Mouse (Mus musculus) testis, adult 2 months (tissue): Measurements from ENCODE around the gene Tbl1x. TPM values are rescaled to one million over a fixed set of nuclear protein-coding genes. Genes with fewer than 3 reads are reported as not detected.

ENCODE experiments used
- H3K27ac ChIP-seq: fragments of 200-500 bp; 2 replicates; pipeline ENCODE4 v1.5.1; 2012; ENCODE audit warnings: low read depth, low read length; ENCODE audit not compliant: control insufficient read depth, insufficient read depth
- H3K27me3 ChIP-seq: fragments of 200-500 bp; 2 replicates; pipeline ENCODE4 v1.6.1; 2012; ENCODE audit warnings: mild to moderate bottlenecking, low read length, moderate library complexity; ENCODE audit not compliant: control insufficient read depth, insufficient read depth
- H3K36me3 ChIP-seq: fragments of 200-500 bp; 2 replicates; pipeline ENCODE4 v1.6.1; 2012; ENCODE audit warnings: mild to moderate bottlenecking, low read length; ENCODE audit not compliant: control insufficient read depth, insufficient read depth
- H3K4me1 ChIP-seq: fragments of 200-500 bp; 2 replicates; pipeline ENCODE4 v1.6.1; 2012; ENCODE audit warnings: low read length; ENCODE audit not compliant: control insufficient read depth, insufficient read depth
- H3K4me3 ChIP-seq: fragments of 200-500 bp; 2 replicates; pipeline ENCODE4 v1.5.1; 2012; ENCODE audit warnings: low read depth, mild to moderate bottlenecking, low read length, moderate library complexity, mixed read lengths; ENCODE audit not compliant: control insufficient read depth
- CTCF ChIP-seq: fragments of 200-500 bp; IDR thresholded peaks from 2 replicates; pipeline ENCODE4 v1.5.1; 2012; ENCODE audit warnings: low read depth, mild to moderate bottlenecking, inconsistent platforms, low read length, moderate library complexity; ENCODE audit not compliant: control insufficient read depth, insufficient read depth, insufficient replicate concordance
- POLR2A ChIP-seq: fragments of 200-500 bp; IDR thresholded peaks from 2 replicates; pipeline ENCODE4 v1.6.1; 2012; ENCODE audit warnings: low read depth, mild to moderate bottlenecking, inconsistent platforms, low read length, moderate library complexity; ENCODE audit not compliant: control insufficient read depth
- polyA plus RNA-seq: library from polyadenylated mRNA; depleted of rRNA; stranded (reverse); fragments of >200 nt; gene quantifications from 2 replicates; pipeline ENCODE4 v1.2.3, GENCODE M21; 2012

The Tbl1x gene
- polyA plus RNA-seq, 1 experiment: 5.1 TPM

DNA sequence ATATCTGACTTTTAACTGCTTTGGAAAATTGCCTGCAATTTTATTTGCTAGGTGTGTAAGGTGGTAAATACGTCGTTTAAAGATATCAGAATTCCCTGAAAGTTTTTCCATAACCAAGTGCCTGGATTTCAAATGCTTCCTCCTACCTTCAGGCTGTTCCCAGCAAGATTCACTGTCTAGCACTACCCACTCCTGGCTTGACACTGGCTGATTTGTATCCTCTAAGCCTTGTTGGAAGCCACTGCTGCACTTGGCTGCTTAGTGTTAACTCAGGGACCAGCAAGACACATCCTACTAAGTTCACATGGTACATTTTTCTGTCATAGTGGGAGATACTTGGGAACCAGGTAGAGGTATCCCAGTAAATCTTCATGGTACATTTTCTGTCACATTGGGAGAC is 52.8 kb downstream of the Tbl1x start:
- H3K27ac ChIP-seq: no peak overlapping the region
- TF ChIP-seq CTCF (no peak), POLR2A (no peak)
- H3K4me3 ChIP-seq: no peak overlapping the region
- no peaks in the 10 kb centered on the region for H3K27me3 ChIP-seq
- H3K36me3 ChIP-seq: no peaks in the 10 kb centered on the region
- H3K4me1 ChIP-seq: no peaks in the 10 kb centered on the region

DNA sequence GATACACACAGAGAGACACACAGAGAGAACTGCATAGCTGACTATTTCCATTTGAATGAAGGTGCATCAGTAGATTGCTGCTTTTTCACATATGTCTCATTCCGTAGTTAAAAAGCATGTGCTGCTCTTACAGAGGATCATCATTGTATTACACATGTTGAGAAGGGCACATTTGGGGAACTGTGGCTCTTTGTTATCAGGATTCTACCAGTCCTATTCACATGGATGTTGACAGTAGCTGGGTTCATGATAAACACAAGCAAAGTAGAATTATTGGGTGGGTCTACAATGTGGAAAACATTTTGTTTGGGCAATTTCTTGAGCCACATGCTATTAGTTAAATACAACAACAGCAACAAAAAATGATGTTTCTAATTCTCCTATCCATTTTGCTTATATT is 55.9 kb downstream of the Tbl1x start:
- H3K36me3 ChIP-seq: no peaks in the 10 kb centered on the region
- TF ChIP-seq POLR2A (no peak), CTCF (no peak)
- H3K4me3 ChIP-seq: no peak overlapping the region
- H3K27me3 ChIP-seq: no peaks in the 10 kb centered on the region
- H3K27ac ChIP-seq: no peak overlapping the region
- H3K4me1 ChIP-seq: no peaks in the 10 kb centered on the region

DNA sequence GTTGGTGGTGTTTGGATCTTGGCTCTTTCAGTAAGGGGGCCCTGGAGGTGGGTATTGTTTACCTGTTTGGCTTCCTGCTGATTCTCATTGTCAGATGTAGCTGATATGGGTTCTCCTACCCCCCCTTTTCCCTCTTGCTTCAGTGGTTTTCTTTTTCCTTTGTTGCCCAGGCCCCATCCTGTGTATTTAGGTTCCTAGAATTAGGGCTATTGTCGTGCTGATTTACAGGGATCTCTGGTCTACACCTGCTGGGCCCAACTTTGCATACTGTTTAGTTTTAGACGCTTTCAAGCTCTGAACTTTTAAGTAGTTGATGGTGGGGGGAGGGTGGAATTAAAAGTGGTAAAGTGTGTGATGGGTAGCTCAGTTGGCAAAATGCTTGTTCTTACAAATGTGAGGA is 57.2 kb downstream of the Tbl1x start:
- no peaks in the 10 kb centered on the region for H3K36me3 ChIP-seq
- TF ChIP-seq POLR2A (no peak), CTCF (no peak)
- no peaks in the 10 kb centered on the region for H3K27me3 ChIP-seq
- no peak overlapping the region for H3K27ac ChIP-seq
- no peaks in the 10 kb centered on the region for H3K4me1 ChIP-seq
- no peak overlapping the region for H3K4me3 ChIP-seq

DNA sequence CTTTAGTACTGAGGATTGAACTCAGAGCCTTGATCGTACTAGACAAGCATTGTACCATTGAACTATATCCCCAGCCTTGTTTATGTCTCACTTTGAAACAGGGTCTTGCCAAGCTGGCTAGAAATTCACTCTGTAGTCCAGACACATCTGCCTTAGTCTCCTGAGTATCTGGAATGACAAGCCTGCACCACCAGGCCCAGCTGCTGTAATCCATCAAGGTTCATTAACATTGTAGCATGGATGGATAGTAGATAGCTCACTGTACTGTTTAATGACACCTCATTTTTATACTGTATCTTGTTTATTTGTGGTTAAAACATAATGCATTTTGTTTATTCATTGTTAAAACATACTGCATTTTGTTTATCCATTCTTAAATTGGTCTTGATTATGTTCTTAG is 62.9 kb downstream of the Tbl1x start:
- Histone ChIP-seq H3K36me3 (no peaks in the 10 kb centered on the region), H3K4me1 (no peaks in the 10 kb centered on the region), H3K27ac (no peak overlapping the region), H3K27me3 (no peaks in the 10 kb centered on the region), H3K4me3 (no peak overlapping the region)
- TF ChIP-seq CTCF: no peak
- TF ChIP-seq POLR2A: no peak

DNA sequence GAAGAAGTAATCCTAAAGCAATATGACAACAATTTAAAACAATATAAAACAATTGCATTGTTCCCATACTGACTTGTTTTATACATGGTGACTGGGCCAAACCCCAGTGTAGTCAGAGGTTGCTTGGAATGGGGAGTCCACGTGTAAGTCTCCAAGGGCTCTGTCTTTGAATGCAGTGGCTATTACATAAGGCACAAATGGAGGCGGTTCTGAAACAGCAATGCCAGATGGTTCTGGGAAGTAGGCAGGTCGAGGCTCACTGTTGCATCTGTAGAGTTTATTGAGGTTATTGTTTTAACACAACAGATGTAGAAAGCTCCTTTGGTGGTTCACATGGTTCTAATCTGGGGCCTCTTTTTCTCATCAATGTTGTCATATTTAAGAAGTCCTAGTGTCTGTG is 66.3 kb downstream of the Tbl1x start:
- Histone ChIP-seq H3K27me3 (no peaks in the 10 kb centered on the region), H3K4me3 (no peak overlapping the region), H3K27ac (no peak overlapping the region), H3K36me3 (no peaks in the 10 kb centered on the region), H3K4me1 (no peaks in the 10 kb centered on the region)
- TF ChIP-seq POLR2A (no peak), CTCF (no peak)

DNA sequence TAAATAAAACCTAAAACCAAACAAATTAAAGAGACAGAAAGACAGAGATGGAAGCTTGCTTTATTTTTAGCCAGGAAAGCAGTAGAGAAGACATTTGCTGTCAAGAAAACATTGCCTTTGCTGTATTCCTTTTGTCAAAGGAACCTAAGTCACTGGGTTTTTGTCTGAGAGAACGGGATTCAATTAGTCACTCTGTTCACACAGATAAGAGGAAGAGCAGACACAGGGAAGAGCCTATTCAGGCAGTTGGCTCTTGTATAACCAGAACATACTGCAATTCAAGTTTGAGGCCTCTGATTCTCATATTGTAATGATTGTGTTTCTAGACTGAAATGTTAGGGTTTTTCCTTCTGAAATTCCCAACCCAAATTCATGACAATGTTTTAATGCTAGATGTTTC is 67.4 kb downstream of the Tbl1x start:
- no peaks in the 10 kb centered on the region for H3K36me3 ChIP-seq
- no peaks in the 10 kb centered on the region for H3K27me3 ChIP-seq
- no peaks in the 10 kb centered on the region for H3K4me1 ChIP-seq
- no peak overlapping the region for H3K27ac ChIP-seq
- TF ChIP-seq POLR2A (no peak), CTCF (no peak)
- no peak overlapping the region for H3K4me3 ChIP-seq

DNA sequence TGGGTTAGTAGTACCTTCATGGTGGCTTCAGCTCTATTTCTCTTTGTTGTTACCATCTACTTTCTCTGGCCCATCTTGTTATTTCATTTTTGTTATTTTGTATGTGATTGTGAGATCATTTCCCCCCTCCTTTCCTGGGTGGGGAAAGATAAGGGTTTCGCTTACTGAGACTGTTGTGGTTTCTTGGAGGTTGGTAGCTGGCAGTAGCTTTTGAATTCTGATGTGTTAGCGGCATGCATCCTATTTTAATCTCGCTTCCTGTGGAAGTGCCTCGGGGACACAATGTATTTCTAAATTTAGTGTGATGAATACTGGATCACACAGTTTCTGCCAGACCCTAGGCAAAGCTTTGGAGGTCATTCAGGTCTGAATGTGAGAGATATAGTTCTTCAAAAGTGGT is 69.2 kb downstream of the Tbl1x start:
- Histone ChIP-seq H3K36me3 (no peaks in the 10 kb centered on the region), H3K4me1 (no peaks in the 10 kb centered on the region), H3K4me3 (peak overlapping the region; percentile 27; the same call in 1 of the 2 replicates), H3K27me3 (no peaks in the 10 kb centered on the region), H3K27ac (no peak overlapping the region)
- no peak for TF ChIP-seq CTCF
- TF ChIP-seq POLR2A: no peak

DNA sequence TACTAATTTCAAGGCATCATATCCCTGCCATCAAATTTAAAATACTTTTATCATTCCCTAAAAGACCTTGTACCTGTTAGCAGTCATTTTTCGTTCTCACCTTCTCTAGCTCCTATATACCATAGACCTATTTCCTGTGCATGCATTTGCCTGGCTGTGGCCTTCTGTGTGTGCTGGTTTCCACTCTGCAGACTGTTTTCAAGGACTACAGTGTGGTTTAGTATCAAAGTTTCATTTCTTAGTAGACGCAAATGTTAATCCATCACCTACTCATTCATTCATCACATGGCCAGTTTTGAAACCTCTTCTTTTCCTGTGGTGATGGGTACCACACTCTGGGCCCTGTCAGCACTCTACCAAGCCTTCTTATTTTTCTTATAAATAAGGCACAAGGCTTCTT is 75.2 kb downstream of the Tbl1x start:
- H3K4me1 ChIP-seq: no peaks in the 10 kb centered on the region
- no peak overlapping the region for H3K27ac ChIP-seq
- H3K4me3 ChIP-seq: no peak overlapping the region
- TF ChIP-seq CTCF (no peak), POLR2A (no peak)
- H3K27me3 ChIP-seq: no peaks in the 10 kb centered on the region
- no peaks in the 10 kb centered on the region for H3K36me3 ChIP-seq
